Mouse (Mus musculus) intestine, embryonic 16.5 days (tissue): ENCODE data around the gene G6pdx. TPM values are rescaled to one million over a fixed set of nuclear protein-coding genes. Genes with fewer than 3 reads are reported as not detected.

Source experiments
- polyA plus RNA-seq: library from polyadenylated mRNA; unstranded; fragments of >200 nt; fragmentation: Nextera tagmentation; extraction: Ambion mirVana; gene quantifications from 2 replicates; pipeline ENCODE4 v1.2.1, GENCODE M21; 2015

Gene G6pdx
- polyA plus RNA-seq, 1 experiment from 2014 or later, result 46.1 TPM

Other genes with a start within 250 kb of the G6pdx start
- 240 and 269 TPM in 2 replicates for gene Flna, start 179.4 kb downstream of the G6pdx start, polyA plus RNA-seq
- gene Emd, start 174.5 kb downstream of the G6pdx start, polyA plus RNA-seq, result 18.3 and 22.5 TPM in 2 replicates
- 822 and 863 TPM in 2 replicates for gene Rpl10, start 158.4 kb downstream of the G6pdx start, polyA plus RNA-seq
- gene Taz, start 147.3 kb downstream of the G6pdx start, polyA plus RNA-seq, result 85.3 and 91.1 TPM in 2 replicates
- gene Dnase1l1, start 146.9 kb downstream of the G6pdx start, polyA plus RNA-seq, result 12.4 and 14.5 TPM in 2 replicates
- 142 and 144 TPM in 2 replicates for gene Atp6ap1, start 132.1 kb downstream of the G6pdx start, polyA plus RNA-seq
- gene Gdi1, start 124.2 kb downstream of the G6pdx start, polyA plus RNA-seq, result 152 and 172 TPM in 2 replicates
- 67.5 and 69.8 TPM in 2 replicates for gene Fam50a, start 116.2 kb downstream of the G6pdx start, polyA plus RNA-seq
- 5.8 and 6.2 TPM in 2 replicates for gene Plxna3, start 100.1 kb downstream of the G6pdx start, polyA plus RNA-seq
- gene Lage3, start 75.6 kb downstream of the G6pdx start, polyA plus RNA-seq, result 81.3 and 84.4 TPM in 2 replicates
- 65.4 and 67.7 TPM in 2 replicates for gene Ubl4a, start 56.0 kb downstream of the G6pdx start, polyA plus RNA-seq
- gene Slc10a3, start 55.8 kb downstream of the G6pdx start, polyA plus RNA-seq, result 16.9 and 17.6 TPM in 2 replicates
- gene Fam3a, start 35.9 kb downstream of the G6pdx start, polyA plus RNA-seq, result 30.6 and 34.6 TPM in 2 replicates
- 20.8 and 21.6 TPM in 2 replicates for gene Ikbkg, start 35.9 kb downstream of the G6pdx start, polyA plus RNA-seq
- gene Gm6880, start 52.2 kb upstream of the G6pdx start, polyA plus RNA-seq, result not detected in 2 replicates
- not detected in 2 replicates for gene Olfr1326-ps1, start 145.7 kb upstream of the G6pdx start, polyA plus RNA-seq
- not detected in 2 replicates for gene Olfr1325, start 163.5 kb upstream of the G6pdx start, polyA plus RNA-seq
- gene Gm5640, start 216.4 kb upstream of the G6pdx start, polyA plus RNA-seq, result not detected in 2 replicates